Mouse (Mus musculus) adrenal gland, postnatal 25 days (tissue): ENCODE measurements around the gene Coil. TPM values are rescaled to one million over a fixed set of nuclear protein-coding genes. Genes with fewer than 3 reads are reported as not detected.
A peak's percentile ranks its signal among the peaks of the same experiment; 100 is the strongest.
"Not testable (repeated sequence)": the region's sequence is repeated elsewhere in the genome, so short reads cannot be mapped to it uniquely, and the experiment has no call there.

Source experiments
- DNase-seq: peaks from one replicate; pipeline ENCODE4 v3.0.0; 2021; ENCODE audit warnings: mixed read lengths
- total RNA-seq: library from RNA; stranded (reverse); gene quantifications from 2 replicates; pipeline ENCODE4 v1.2.3, GENCODE M21; 2021

Gene Coil
- total RNA-seq, 1 experiment from 2014 or later, result 13.0 TPM

DNA sequence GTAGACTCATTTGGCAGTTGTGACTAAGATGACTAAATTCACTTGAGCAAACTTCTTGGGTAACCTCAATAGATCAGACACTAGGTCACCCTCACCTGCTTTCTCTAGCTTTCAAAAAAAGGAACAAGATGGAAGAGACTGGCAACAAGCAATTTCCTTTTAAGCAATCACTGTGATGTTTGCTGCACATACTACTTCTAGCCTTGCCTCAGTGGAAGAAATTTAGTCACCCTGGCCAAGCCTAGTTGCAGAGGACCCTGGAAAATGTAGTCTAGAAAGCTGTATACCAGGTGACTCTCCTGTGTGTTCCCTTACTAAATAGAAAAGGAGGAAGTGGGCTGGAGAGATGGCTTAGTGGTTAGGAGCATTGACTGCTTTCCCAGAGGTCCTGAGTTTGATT is 36.4 kb downstream of the Coil start:
- DNase-seq, result no peak

GRCm38 (mm10) chr11:89007582-89007981 is 37.5 kb downstream of the Coil start:
- no peak for DNase-seq

DNA sequence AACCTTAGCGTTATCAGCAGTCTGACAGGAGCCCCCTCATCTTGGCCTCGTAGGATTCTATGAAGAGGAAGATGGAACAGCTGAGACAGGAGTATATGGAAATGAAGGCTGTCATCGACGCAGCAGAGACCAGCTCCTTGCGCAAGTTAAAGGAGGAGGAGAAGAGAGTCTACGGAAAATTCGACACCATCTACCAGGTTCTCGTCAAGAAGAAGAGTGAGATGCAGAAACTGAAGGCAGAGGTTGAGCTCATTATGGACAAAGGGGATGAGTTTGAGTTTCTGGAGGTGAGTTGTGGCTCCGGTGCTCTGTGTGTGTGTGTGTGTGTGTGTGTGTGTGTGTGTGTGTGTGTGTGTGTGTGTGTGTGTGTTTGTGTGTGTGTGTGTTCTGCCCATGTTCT is 39.0 kb downstream of the Coil start:
- no peak for DNase-seq

- no peak for DNase-seq
Observed at GRCm38 (mm10) chr11:89009496-89009895, 39.4 kb downstream of the Coil start.

GRCm38 (mm10) chr11:89012241-89012640 is 42.2 kb downstream of the Coil start:
- DNase-seq, result no peak

DNA sequence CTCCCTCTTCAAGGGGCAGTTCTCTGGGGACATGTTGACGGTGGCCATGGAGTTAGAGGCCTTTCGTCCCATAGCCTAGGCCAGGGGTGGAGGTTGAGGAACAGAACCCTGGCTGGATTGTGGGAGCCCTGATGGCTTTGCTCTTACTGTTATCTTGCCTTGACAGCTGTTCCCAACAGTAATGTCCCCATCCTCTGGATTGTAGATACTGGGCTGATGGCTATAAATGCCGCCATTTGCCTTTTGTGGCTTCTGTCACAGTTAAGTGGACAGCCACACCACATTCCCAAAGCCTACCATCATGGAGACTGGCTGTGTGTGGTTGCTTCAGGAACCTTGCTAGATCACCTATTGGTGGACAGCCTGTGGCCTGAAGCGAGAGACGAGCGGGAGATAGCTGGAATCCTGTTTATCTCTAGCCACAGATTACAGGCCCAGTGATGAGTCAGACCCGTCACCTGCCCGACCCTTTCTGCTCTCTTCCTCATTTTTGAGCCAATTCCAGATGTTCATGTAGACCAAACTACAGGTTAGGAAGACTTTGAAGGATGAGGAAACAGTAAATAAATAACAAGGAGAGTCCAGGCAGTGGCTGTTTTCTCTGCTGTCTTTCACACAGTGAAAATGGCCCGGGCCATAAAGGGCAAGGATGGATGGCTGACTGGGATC is 47.6 kb downstream of the Coil start:
- DNase-seq, result no peak

- DNase-seq, result peak; percentile 53
Observed at GRCm38 (mm10) chr11:89020681-89021305, 50.7 kb downstream of the Coil start.

DNA sequence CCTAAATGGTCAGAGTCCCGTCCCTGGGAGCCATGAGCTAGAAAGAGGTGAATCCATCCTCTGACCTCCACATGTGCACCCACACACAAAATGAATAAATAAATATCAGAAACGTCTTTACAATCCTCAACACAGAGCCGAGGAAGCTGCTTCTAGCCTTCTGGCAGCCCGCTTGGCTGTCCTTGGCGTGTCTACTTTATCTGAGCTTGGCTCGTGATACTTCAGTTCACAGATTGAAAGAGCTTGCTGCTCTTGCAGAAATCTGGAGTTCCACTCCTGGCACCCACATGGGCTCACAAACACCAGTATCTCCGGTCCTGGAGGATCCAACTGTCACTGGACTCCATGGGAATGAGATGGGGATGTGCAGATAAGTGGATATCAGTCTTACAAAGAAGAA is 51.6 kb downstream of the Coil start:
- DNase-seq, result no peak

DNA sequence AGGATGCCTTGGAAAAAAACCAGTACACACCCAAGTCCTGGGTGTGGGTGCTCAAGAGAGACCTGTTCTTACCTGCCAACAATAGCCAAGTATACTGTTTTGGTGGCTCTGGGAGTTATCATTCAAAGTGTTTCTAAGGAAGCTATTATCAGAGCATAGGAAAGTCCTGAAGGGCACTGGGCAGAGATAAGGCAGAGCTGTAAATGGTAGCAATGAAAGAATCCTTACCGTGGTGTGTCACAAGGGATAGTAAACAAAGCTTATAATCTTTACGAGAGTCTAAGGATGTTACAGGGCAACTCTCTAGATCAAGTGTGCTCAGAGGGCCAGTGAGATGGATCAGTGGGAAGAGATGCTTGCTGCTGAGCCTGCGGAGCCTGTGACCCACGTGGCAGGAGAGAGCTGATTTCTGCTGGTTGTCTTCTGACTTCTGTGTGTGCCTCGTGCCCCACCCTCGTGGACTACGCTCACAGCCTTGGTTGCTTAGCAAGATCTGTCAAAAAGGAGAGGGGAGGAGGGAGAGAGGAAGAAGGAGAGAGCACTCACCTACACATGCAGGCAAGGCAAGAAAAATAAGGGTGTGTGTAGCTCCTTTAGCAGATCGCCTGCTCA is 52.2 kb downstream of the Coil start:
- DNase-seq, result no peak

DNA sequence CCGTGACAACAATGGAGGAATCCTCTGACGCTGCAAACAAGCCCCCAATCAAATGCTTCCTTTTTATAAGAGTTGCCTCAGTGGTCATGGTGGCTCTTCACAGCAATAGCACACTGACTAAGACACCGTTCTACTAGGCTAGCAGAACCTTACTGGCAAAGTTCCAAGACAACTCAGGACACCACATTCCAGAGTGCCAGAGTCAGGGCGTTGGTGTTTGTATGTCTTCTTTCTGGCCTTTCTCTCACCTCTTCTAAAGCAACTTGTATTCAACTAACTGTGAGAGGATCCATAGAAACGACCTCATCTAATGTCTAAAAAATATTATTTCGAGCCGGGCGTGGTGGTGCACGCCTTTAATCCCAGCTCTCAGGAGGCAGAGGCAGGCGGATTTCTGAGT is 53.4 kb downstream of the Coil start:
- no peak for DNase-seq

GRCm38 (mm10) chr11:89024181-89024881 is 54.3 kb downstream of the Coil start:
- DNase-seq, result peak; percentile 91

DNA sequence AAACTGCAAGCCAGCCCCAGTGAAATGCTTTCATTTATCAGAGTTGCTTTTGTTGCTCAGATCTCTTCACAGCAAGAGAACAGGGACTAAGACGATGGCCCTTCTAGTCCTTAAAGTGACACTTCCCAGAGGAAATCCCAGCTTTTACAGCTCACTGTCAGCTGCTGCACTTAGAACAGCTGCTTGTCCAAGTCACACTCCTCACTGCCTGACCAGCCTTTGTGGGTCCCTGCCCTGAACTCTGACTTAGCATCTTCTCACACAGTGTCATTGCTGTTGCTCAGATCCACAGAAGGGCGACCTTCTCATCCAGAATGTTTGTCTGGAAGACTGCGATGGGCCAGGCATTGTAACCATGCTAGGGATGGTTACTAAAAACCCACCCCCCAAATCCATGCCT is 55.6 kb downstream of the Coil start:
- no peak for DNase-seq

GRCm38 (mm10) chr11:89026117-89026516 is 56.1 kb downstream of the Coil start:
- DNase-seq, result no peak

DNA sequence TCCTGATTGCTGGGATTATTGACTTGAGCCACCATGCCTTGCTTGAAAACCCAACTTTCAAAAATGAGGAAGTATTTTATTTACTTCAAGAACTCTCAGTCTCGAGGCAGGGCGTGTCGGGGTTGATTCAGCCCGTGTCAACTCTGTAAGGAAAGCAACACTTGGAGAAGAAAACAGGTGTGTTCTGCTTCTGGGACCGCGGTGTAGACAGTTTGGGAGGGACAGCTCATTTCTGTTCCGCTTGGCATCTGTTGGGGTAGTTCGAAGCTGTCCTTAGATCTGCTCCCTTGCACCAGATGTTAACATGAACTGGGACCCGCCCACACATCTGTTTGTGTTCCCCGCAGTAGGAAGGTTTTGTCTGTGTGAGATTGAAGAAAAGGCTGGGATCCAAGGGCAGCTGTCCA is 57.9 kb downstream of the Coil start:
- no peak for DNase-seq

DNA sequence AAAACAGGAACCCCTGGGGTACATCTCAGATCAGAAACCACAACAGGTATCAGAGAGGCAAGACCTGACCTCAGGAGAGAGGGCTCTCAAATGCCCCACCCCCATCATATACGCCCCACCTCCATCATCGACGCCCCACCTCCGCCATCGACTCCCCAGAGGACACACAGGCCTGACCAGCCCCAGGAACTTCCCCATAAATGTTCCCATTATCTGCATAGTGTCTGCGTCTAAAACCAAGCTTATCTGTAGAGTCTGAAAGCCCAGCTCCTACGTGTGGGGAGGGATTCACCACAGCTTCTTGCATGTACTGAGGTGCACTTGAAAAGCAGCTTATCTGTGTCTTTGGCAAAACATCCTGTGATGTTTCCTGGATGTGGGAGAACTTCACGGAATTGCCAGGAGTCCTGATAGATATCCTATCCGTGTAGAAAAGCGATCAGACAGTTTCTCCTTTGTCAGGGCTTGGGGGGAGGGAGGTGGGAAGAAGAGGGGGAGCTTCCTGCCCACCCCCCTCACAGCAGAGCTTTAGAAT is 58.9 kb downstream of the Coil start:
- DNase-seq, result no peak

DNA sequence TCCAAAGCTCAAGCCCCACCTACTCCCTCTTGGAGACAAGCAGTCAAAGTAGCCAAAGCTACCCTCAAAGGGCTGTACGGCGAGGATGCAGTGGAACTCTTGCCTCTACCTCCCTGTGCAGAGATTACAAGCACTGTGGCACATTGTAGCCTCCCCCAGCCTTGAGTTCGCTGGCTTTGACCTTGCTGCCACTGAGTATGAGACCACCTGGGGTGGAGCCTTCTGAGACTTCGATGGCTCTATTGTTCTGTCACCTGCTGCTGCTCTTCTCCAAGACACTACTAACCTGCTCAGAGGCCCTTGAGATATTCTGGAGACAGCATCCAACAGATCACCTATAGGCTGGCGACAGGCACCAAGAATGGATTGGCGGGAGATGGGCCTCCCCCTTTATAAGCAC is 60.5 kb downstream of the Coil start:
- DNase-seq, result no peak

DNA sequence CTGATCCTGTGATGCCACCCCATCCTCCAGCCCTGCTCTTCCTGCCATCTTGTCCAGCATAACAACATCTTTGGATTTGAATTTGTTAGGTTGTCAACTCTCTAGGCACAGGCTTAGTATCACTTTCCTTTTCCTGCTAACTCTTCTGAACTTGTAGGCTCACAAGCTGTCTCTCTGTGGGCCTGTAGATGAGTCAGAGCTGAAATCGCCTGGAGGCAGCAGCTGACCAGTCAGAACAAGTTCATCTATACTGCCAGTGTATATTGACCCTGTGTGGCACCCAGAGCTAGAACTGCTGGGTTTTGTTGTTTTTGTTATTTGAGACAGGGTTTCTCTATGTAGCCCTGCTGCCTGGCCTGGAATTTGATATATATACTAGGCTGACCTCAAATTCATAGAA is 61.1 kb downstream of the Coil start:
- no peak for DNase-seq

GRCm38 (mm10) chr11:89034592-89034991 is 64.5 kb downstream of the Coil start:
- no peak for DNase-seq

GRCm38 (mm10) chr11:89035552-89035951 is 65.5 kb downstream of the Coil start:
- DNase-seq, result no peak

DNA sequence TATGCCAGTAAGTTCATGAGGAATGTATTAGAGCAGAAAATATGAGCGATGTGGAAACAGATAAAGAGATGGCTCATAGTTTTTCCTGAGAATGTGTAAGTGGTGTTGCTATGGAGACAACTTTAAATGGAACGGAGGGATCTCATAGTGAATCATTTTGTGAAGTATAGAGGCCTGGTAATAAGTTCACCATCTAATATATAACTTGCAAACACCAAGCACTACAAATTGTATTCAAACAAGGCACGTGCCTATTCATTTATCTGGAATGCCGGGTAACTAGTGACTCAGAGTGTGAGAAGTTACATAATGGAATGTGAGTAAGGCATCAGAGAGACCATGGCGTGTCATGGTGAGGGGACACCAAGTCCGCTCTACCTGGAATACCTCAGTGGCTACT is 68.4 kb downstream of the Coil start:
- no peak for DNase-seq

DNA sequence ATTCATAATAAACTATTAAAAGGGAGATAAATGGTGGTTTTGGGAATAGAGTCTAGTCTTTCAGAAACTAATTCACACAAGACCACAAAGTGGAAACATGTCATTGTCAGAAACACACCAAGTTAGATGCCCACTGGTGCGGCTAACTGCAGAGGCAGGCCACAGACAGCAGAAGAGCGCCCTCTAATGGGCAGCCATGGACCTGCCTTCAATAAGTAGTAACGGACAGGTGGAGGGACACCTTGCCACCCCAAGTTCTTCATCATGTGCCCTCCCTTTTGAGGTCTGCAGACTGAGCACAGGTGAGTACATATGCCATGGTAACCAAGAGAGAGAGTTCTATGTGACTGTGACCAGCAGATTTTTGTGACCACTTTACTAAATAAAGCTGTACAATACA is 69.3 kb downstream of the Coil start:
- DNase-seq, result peak; percentile 70

- not testable (repeated sequence) for DNase-seq
Observed at GRCm38 (mm10) chr11:89041073-89041472, 71.0 kb downstream of the Coil start.
